Mouse (Mus musculus) thymus, adult 2 months (tissue): ENCODE measurements around the gene 3110082I17Rik.

Experiments
- CTCF ChIP-seq: fragments of 200-500 bp; IDR thresholded peaks from 2 replicates; pipeline ENCODE4 v1.5.1; 2012; ENCODE audit warnings: mild to moderate bottlenecking, control low read depth, low read length, moderate library complexity, borderline replicate concordance; ENCODE audit not compliant: control insufficient read depth, poor library complexity, insufficient read depth; ENCODE audit errors: extremely low read depth
- POLR2A ChIP-seq: fragments of 200-500 bp; IDR thresholded peaks from 2 replicates; pipeline ENCODE4 v1.6.1; 2012; ENCODE audit warnings: mild to moderate bottlenecking, low read length, control low read depth, moderate library complexity; ENCODE audit not compliant: control insufficient read depth, poor library complexity, insufficient read depth; ENCODE audit errors: extremely low read depth

GRCm38 (mm10) chr5:139432747-139433508, 27.4 kb downstream of the 3110082I17Rik start:
- TF ChIP-seq POLR2A (no peak), CTCF (no peak)
